Mouse (Mus musculus) ES-E14 (cell line): Measurements from ENCODE around the gene Atg5. TPM values are rescaled to one million over a fixed set of nuclear protein-coding genes. Genes with fewer than 3 reads are reported as not detected.
"Not testable (repeated sequence)": the region's sequence is repeated elsewhere in the genome, so short reads cannot be mapped to it uniquely, and the experiment has no call there.

ENCODE experiments used
- DNase-seq: peaks from one replicate; pipeline ENCODE4 v3.0.0-alpha.2; 2013; ENCODE audit warnings: low read depth, low spot score
- H3K27ac ChIP-seq: 2 replicates; pipeline ENCODE4 v1.5.1; 2012; ENCODE audit warnings: low read depth, mild to moderate bottlenecking, low read length, moderate library complexity, mixed read lengths; ENCODE audit not compliant: poor library complexity, insufficient read depth, severe bottlenecking
- H3K36me3 ChIP-seq: 2 replicates; pipeline ENCODE4 v1.6.1; 2012; ENCODE audit warnings: mild to moderate bottlenecking, low read length, moderate library complexity, mixed read lengths; ENCODE audit not compliant: control insufficient read depth, poor library complexity, insufficient read depth, severe bottlenecking
- H3K4me1 ChIP-seq, 2 experiments: fragments of 150-350 bp in 1 of 2; sonication (generic) in 1 of 2; 2 replicates each; pipeline ENCODE4 v1.6.1; 2012; ENCODE audit warnings: low read length in 2 of 2, mild to moderate bottlenecking in 1 of 2, mixed read lengths in 1 of 2; ENCODE audit not compliant: control insufficient read depth in 2 of 2, insufficient read depth in 2 of 2, poor library complexity in 1 of 2
- H3K4me3 ChIP-seq, 2 experiments: fragments of 150-350 bp in 1 of 2; sonication (generic) in 1 of 2; 2 replicates each; pipeline ENCODE4 v1.5.1; 2012; ENCODE audit warnings: low read length in 2 of 2, low read depth in 1 of 2, mild to moderate bottlenecking in 1 of 2, mixed read lengths in 1 of 2; ENCODE audit not compliant: insufficient read depth in 1 of 2, poor library complexity in 1 of 2, severe bottlenecking in 1 of 2
- H3K9ac ChIP-seq: 2 replicates; pipeline ENCODE4 v1.6.1; 2012; ENCODE audit warnings: low read depth, mild to moderate bottlenecking, low read length, mixed read lengths; ENCODE audit not compliant: poor library complexity, insufficient read depth, severe bottlenecking
- H3K9me3 ChIP-seq: fragments of 150-350 bp; sonication (generic); 2 replicates; pipeline ENCODE4 v1.6.1; 2012; ENCODE audit warnings: low read depth, mild to moderate bottlenecking, low read length; ENCODE audit not compliant: control insufficient read depth, insufficient read depth
- CHD2 ChIP-seq: IDR thresholded peaks from 2 replicates; pipeline ENCODE4 v1.6.1; 2014; ENCODE audit warnings: mild to moderate bottlenecking, low read depth, low read length, inconsistent platforms
- HCFC1 ChIP-seq: IDR thresholded peaks from 2 replicates; pipeline ENCODE4 v1.6.1; 2012; ENCODE audit warnings: low read length, inconsistent platforms, borderline replicate concordance; ENCODE audit not compliant: insufficient read depth
- MAFK ChIP-seq: IDR thresholded peaks from 2 replicates; pipeline ENCODE4 v1.6.1; 2014; ENCODE audit warnings: mild to moderate bottlenecking, low read depth, low read length, inconsistent platforms; ENCODE audit not compliant: insufficient read depth
- ZC3H11A ChIP-seq: IDR thresholded peaks from 2 replicates; pipeline ENCODE4 v1.6.1; 2012; ENCODE audit warnings: low read depth, mild to moderate bottlenecking, inconsistent platforms, low read length, borderline replicate concordance
- ZNF384 ChIP-seq: IDR thresholded peaks from 2 replicates; pipeline ENCODE4 v1.6.1; 2012; ENCODE audit warnings: low read depth, low read length, inconsistent platforms
- in situ Hi-C, 2 experiments: fragments of 600-800 bp; cut with MboI; formaldehyde crosslinking; loops; one replicate each; pipeline ENCODE4 v1.15.1; 2025; ENCODE audit warnings: low sequenced_read_pairs in 2 of 2, inconsistent platforms in 1 of 2; ENCODE audit not compliant: unreplicated experiment in 2 of 2
- total RNA-seq: library from RNA; depleted of rRNA; stranded (reverse); fragments of 300-350 nt; gene quantifications from 2 replicates; pipeline ENCODE4 v1.2.3, GENCODE M21; 2012

Atg5 gene
- total RNA-seq, 1 experiment = 22.5 TPM

DNA sequence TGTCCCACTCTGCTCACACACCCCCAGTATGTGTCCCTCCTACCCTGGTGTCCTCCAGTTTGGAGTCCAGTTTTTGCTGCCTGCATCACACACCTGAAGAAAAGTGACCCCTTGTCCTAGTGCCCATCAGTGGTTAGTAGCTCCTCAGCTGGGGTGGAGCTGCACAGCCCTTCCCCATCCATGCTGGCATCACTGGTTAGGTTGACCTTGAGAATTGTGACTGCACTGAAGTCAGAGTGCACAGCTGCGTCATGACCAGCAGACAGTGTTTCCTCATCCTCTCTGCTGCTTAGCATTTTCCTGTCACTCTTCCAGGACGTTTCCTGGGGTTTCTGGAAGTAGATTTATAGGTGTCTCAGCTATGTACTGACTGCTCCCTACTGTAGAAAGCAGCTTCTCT, 63.3 kb downstream of the Atg5 start:
- H3K4me1 ChIP-seq = peaks cover 0 to 3% of the 10 kb centered on the region in 2 experiments; a peak in 1 of 4 replicates
- no peak overlapping the region for H3K4me3 ChIP-seq
- H3K36me3 ChIP-seq = peaks cover 2% of the 10 kb centered on the region; the same call in 1 of the 2 replicates
- no peaks in the 10 kb centered on the region for H3K9me3 ChIP-seq
- peak overlapping the region; percentile 2; the same call in 1 of the 2 replicates for H3K27ac ChIP-seq
- TF ChIP-seq ZC3H11A = no peak
- no peak for TF ChIP-seq ZNF384
- TF ChIP-seq CHD2 = no peak
- TF ChIP-seq MAFK = no peak
- no peak for TF ChIP-seq HCFC1
- no peak overlapping the region for H3K9ac ChIP-seq
- in situ Hi-C loops = loop anchor here in 1 of 2 experiments (25.0 kb wide), 1 partner anchor 681 kb away; no protein-coding TSS in a partner anchor
- no peak for DNase-seq

DNA sequence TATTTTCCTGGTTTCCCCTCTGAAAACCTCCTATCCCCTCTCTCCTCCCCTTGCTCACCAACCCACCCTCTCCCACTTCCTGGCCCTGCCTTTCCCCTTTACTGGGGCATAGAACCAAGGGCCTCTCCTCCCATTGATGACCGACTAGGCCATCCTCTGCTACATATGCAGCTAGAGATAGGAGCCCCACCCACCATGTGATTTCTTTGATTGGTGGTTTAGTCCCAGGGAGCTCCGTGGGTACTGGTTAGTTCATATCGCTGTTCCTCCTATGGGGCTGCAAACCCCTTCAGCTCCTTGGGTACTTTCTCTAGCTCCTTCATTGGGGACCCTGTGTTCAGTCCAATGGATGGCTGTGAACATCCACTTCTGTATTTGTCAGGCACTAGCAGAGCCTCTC, 64.5 kb downstream of the Atg5 start:
- not testable (repeated sequence) for H3K36me3 ChIP-seq, DNase-seq, H3K9ac ChIP-seq, H3K9me3 ChIP-seq, H3K4me3 ChIP-seq, H3K27ac ChIP-seq, H3K4me1 ChIP-seq
- in situ Hi-C loops = loop anchor here in 1 of 2 experiments (25.0 kb wide), 1 partner anchor 680 kb away; no protein-coding TSS in a partner anchor

DNA sequence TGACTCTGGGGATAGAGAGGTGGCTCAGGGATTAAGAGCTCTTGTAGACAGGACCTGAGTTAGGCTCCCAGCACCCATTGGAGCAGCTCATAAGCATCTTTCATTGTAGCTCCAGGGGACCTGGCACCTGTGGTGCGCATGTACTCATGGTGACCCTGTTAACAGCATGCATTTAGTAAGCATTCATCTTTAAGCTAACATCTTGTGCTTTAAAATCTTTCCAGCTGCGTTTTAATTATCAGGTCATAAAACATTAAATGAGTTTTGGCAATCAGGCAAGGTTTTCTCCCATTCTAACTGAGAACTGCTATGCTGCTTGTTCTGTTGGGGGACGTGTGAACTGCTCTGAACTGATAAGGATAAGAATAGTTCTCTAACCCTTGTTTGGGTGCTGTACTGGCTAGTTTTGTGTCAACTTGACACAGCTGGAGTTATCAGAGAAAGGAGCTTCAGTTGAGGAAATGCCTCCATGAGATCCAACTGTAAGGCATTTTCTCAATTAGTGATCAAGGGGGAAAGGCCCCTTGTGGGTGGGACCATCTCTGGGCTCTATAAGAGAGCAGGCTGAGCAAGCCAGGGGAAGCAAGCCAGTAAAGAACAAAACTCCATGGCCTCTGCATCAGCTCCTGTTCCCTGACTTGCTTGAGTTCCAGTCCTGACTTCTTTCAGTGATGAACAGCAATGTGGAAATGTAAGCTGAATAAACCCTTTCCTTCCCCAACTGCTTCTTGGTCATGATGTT, 68.7 kb downstream of the Atg5 start:
- not testable (repeated sequence) for H3K9me3 ChIP-seq, H3K4me3 ChIP-seq, H3K9ac ChIP-seq, H3K27ac ChIP-seq, H3K36me3 ChIP-seq, H3K4me1 ChIP-seq, DNase-seq
- in situ Hi-C loops = loop anchor here in 1 of 2 experiments (25.0 kb wide), 1 partner anchor 675 kb away; no protein-coding TSS in a partner anchor

DNA sequence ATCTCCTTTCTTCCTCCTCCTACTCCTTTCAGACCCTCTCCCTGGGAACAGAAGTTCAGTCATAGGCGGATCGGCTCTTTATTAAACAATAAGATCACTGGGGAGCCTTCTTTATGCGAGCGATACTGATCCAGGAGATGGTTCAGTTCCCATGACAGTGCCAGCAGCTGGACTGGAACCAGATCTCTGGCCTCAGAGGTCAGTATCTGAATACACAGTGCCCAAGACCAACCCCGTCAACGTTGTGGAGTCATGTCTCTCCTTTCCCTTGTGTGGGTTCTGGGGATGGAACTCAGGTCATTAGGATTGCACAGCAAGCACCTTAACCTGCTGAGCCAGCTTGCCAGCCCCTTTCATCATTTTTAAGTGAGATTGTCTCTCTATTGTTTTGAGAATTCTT, 70.4 kb downstream of the Atg5 start:
- H3K4me1 ChIP-seq = peaks cover 0 to 2% of the 10 kb centered on the region in 2 experiments; a peak in 1 of 4 replicates

DNA sequence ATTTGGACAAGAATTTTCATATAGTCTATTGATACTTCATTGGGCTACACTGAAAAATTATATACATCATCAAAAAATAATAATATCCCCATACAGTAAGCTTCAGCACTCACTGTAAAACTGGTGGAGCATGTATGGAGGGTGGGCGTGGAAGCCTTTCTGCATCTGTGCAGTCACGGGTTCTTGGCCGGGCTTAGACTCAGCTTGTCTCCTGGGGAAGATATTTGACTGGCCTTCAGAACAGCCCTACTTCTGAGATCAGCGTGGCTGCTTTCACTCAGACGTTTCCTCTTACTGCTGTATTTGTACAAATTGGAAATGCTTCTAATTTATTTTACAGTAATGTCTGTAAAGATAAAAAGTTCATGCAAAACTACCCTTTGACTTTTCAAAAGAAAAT, 71.2 kb downstream of the Atg5 start:
- no peak for TF ChIP-seq CHD2
- no peak for TF ChIP-seq ZNF384
- no peak for TF ChIP-seq HCFC1
- TF ChIP-seq ZC3H11A = no peak
- TF ChIP-seq MAFK = no peak
- Histone ChIP-seq H3K9ac (no peak overlapping the region), H3K4me3 (no peak overlapping the region), H3K9me3 (no peaks in the 10 kb centered on the region), H3K27ac (no peak overlapping the region), H3K36me3 (peaks cover 2% of the 10 kb centered on the region; the same call in 1 of the 2 replicates), H3K4me1 (peaks cover 0 to 2% of the 10 kb centered on the region in 2 experiments; a peak in 1 of 4 replicates)
- no peak for DNase-seq
- in situ Hi-C loops = loop anchor here in 1 of 2 experiments (25.0 kb wide), 1 partner anchor 673 kb away; no protein-coding TSS in a partner anchor

More for the DNA sequence above, 70.4 kb downstream of the Atg5 start:
- Histone ChIP-seq H3K9ac (no peak overlapping the region), H3K36me3 (peaks cover 2% of the 10 kb centered on the region; the same call in 1 of the 2 replicates), H3K27ac (no peak overlapping the region), H3K9me3 (no peaks in the 10 kb centered on the region), H3K4me3 (no peak overlapping the region)
- in situ Hi-C loops = loop anchor here in 1 of 2 experiments (25.0 kb wide), 1 partner anchor 674 kb away; no protein-coding TSS in a partner anchor
- TF ChIP-seq CHD2 = no peak
- no peak for TF ChIP-seq ZNF384
- TF ChIP-seq ZC3H11A = no peak
- TF ChIP-seq MAFK = no peak
- TF ChIP-seq HCFC1 = no peak
- no peak for DNase-seq
